Comparison of ENCODE assay signal across 1 mouse cellular context in the genomic region with DNA sequence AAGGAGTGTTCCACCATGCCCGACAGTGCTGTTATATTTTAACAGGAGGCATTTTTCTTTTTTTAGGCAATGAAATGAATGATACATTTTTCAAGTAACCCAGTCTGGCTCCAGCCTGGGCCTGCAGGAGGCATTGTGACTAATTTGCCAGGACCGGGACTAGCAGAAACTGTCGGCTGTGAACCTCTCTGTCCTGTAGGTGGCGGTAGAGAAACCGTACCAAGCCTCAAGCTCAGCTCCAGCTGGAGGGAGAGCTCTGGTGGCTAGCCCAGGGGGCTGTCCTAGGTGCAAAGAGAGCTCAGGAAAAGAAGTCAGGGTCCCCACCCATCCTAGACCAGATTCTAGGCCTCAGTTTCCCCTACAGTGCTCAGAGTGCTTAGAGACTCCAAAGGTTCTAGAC.
TF ChIP-seq lines count a peak whose summit lies in the region.

No protein-coding gene starts in this region.

TF ChIP-seq in MEL, 35 proteins besides CTCF, POLR2A, EP300 and RAD21 (continued from another document):
- TF ChIP-seq RCOR1 (IDR thresholded peaks at IDR 0.05; ENCODE audit: low read depth, low read length) (no peak), NELFE (IDR thresholded peaks at IDR 0.05; ENCODE audit: low read depth, low read length) (no peak), TAL1 (IDR thresholded peaks at IDR 0.05; ENCODE audit: low read length) (no peak), CHD1 (IDR thresholded peaks at IDR 0.05; ENCODE audit: low read depth, low read length) (no peak), SIN3A (IDR thresholded peaks at IDR 0.05; ENCODE audit: low read length) (peak; percentile 61; the same call in 1 of the 2 replicates), MAZ (IDR thresholded peaks at IDR 0.05; ENCODE audit: low read depth, low read length) (no peak), MXI1 (IDR thresholded peaks at IDR 0.05; ENCODE audit: low read depth, low read length) (0 out of 2 replicates have a peak, but pooled peaks have one; percentile 21), CHD2 (IDR thresholded peaks at IDR 0.05; ENCODE audit: low read length) (no peak), ZNF384 (IDR thresholded peaks at IDR 0.05; ENCODE audit: low read depth, low read length) (no peak), GABPA (IDR thresholded peaks at IDR 0.05; ENCODE audit: low read depth, low read length) (no peak), USF2 (IDR thresholded peaks at IDR 0.05; ENCODE audit: borderline replicate concordance in 1 of 2, insufficient read depth in 1 of 2, low read depth in 1 of 2, low read length in 2 of 2) (no peak), TCF12 (IDR thresholded peaks at IDR 0.05; ENCODE audit: low read depth, low read length) (0 out of 2 replicates have a peak, but pooled peaks have one; percentile 18), MYC (IDR thresholded peaks at IDR 0.05; ENCODE audit: low read depth, low read length) (no peak)
